28 mouse cellular contexts compared by ENCODE assay signal in genomic region chr7:135158381-135158780, GRCm38 (mm10).
"Had no signal": no experiment of that assay in that cellular context is flagged by ENCODE, and none has a peak within 500 bp of the region (broad histone marks: within the 10 kb centered on the region; RNA-seq: fewer than 3 reads in every experiment).

No protein-coding gene starts in this region.

- H3K27ac ChIP-seq: embryonic facial prominence, embryonic 10.5 days; embryonic facial prominence, embryonic 12.5 days; embryonic facial prominence, embryonic 13.5 days; embryonic facial prominence, embryonic 15.5 days; forebrain, embryonic 10.5 days; forebrain, embryonic 12.5 days; forebrain, embryonic 13.5 days; forebrain, embryonic 15.5 days; gastrocnemius, adult 2 months; heart, adult 2 months had no signal

- H3K4me2 ChIP-seq: embryonic facial prominence, embryonic 12.5 days; embryonic facial prominence, embryonic 13.5 days; embryonic facial prominence, embryonic 15.5 days; forebrain, embryonic 12.5 days; forebrain, embryonic 13.5 days; forebrain, embryonic 15.5 days had no signal

- H3K9me3 ChIP-seq: embryonic facial prominence, embryonic 10.5 days; embryonic facial prominence, embryonic 12.5 days; embryonic facial prominence, embryonic 13.5 days; embryonic facial prominence, embryonic 15.5 days; forebrain, embryonic 10.5 days; forebrain, embryonic 12.5 days; forebrain, embryonic 13.5 days; forebrain, embryonic 15.5 days had no signal

- ATAC-seq: forebrain, embryonic 13.5 days; forebrain, embryonic 14.5 days; forebrain, embryonic 15.5 days; forebrain, embryonic 16.5 days; forebrain, postnatal 0 days had no signal

- H3K4me3 ChIP-seq: embryonic facial prominence, embryonic 10.5 days; embryonic facial prominence, embryonic 12.5 days; embryonic facial prominence, embryonic 13.5 days; embryonic facial prominence, embryonic 15.5 days; erythroblast, embryonic 14.5 days; forebrain, embryonic 10.5 days; forebrain, embryonic 12.5 days; forebrain, embryonic 13.5 days; forebrain, embryonic 15.5 days; gastrocnemius, adult 2 months; heart, adult 2 months had no signal

- DNase-seq: cerebellum, adult 2 months; cerebellum, adult 8-10 months; cerebellum, adult 9-10 months; cerebellum, adult 9-11 months; cerebellum, postnatal 10 days; cerebellum, postnatal 14 days; cerebellum, postnatal 25 days; cerebellum, postnatal 36 days; embryo, embryonic 11 days; forebrain, postnatal 0 days; gastrocnemius, adult 2 months; gastrocnemius, postnatal 10 days; gastrocnemius, postnatal 14 days; gastrocnemius, postnatal 25 days; gastrocnemius, postnatal 36 days; heart, adult 18-20 months; heart, adult 2 months had no signal

- H3K9ac ChIP-seq: embryonic facial prominence, embryonic 12.5 days; embryonic facial prominence, embryonic 13.5 days; embryonic facial prominence, embryonic 15.5 days; forebrain, embryonic 12.5 days; forebrain, embryonic 13.5 days; forebrain, embryonic 15.5 days; forebrain, postnatal 0 days had no signal

- H3K36me3 ChIP-seq: forebrain, embryonic 12.5 days; forebrain, embryonic 15.5 days had no signal

- H3K27me3 ChIP-seq: embryonic facial prominence, embryonic 12.5 days; embryonic facial prominence, embryonic 13.5 days; embryonic facial prominence, embryonic 15.5 days; forebrain, embryonic 12.5 days; forebrain, embryonic 13.5 days; forebrain, embryonic 15.5 days had no signal

- H3K4me1 ChIP-seq: embryonic facial prominence, embryonic 10.5 days; embryonic facial prominence, embryonic 12.5 days; embryonic facial prominence, embryonic 13.5 days; embryonic facial prominence, embryonic 15.5 days; forebrain, embryonic 15.5 days had no signal
